Mouse (Mus musculus) stomach, postnatal 0 days (tissue): ENCODE results near the gene Sik3. TPM values are rescaled to one million over a fixed set of nuclear protein-coding genes. Genes with fewer than 3 reads are reported as not detected.

Experiments
- ATAC-seq: fragments of 200-750 bp; cut with Nextera tagmentation; 2 replicates; pipeline ENCODE4 v1.8.0; 2017; ENCODE audit not compliant: low FRiP score, low TSS enrichment
- DNase-seq: peaks from one replicate; pipeline ENCODE4 v3.0.0-alpha.2; 2016; ENCODE audit warnings: low spot score
- H3K27ac ChIP-seq: fragments of 300-500 bp; sonication (generic); replicated peaks from 2 replicates; pipeline ENCODE4 v1.5.1; 2014; ENCODE audit warnings: mild to moderate bottlenecking, control low read depth
- H3K27me3 ChIP-seq: fragments of 300-500 bp; sonication (generic); 2 replicates; pipeline ENCODE4 v1.6.1; 2014; ENCODE audit warnings: low read length; ENCODE audit not compliant: control insufficient read depth, insufficient read depth
- H3K36me3 ChIP-seq: fragments of 300-500 bp; sonication (generic); 2 replicates; pipeline ENCODE4 v1.6.1; 2014; ENCODE audit warnings: low read length, mixed read lengths; ENCODE audit not compliant: control insufficient read depth, insufficient read depth
- H3K4me1 ChIP-seq: fragments of 300-500 bp; sonication (generic); replicated peaks from 2 replicates; pipeline ENCODE4 v1.6.1; 2014; ENCODE audit warnings: antibody characterized with exemption; ENCODE audit not compliant: control insufficient read depth, insufficient read depth
- H3K4me2 ChIP-seq: fragments of 300-500 bp; sonication (generic); replicated peaks from 2 replicates; pipeline ENCODE4 v1.6.1; 2014; ENCODE audit warnings: low read depth, mild to moderate bottlenecking, control low read depth, moderate library complexity
- H3K4me3 ChIP-seq: fragments of 300-500 bp; sonication (generic); 2 replicates; pipeline ENCODE4 v1.5.1; 2014; ENCODE audit warnings: low read depth, low read length, control low read depth
- H3K9ac ChIP-seq: fragments of 300-500 bp; sonication (generic); 2 replicates; pipeline ENCODE4 v1.6.1; 2014; ENCODE audit warnings: mild to moderate bottlenecking, low read length, control low read depth, mixed read lengths
- H3K9me3 ChIP-seq: fragments of 300-500 bp; sonication (generic); 2 replicates; pipeline ENCODE4 v1.6.1; 2016; ENCODE audit warnings: low read length; ENCODE audit not compliant: control insufficient read depth
- CTCF ChIP-seq: IDR thresholded peaks from 2 replicates; pipeline ENCODE4 v1.5.1; 2016; ENCODE audit warnings: antibody characterized with exemption, low read depth, mild to moderate bottlenecking, moderate library complexity
- EP300 ChIP-seq: optimal IDR thresholded peaks from 2 replicates; pipeline ENCODE3; 2016; ENCODE audit warnings: antibody characterized with exemption
- WGBS: fragments of 180-500 bp; shearing (Covaris S2); extraction: QIAGEN DNeasy Blood & Tissue Kit; methylation state at CpG from one replicate; pipeline ENCODE4 v1.1.7; 2014; 5-methylcytosine and 5-hydroxymethylcytosine counted together
- polyA plus RNA-seq: library from polyadenylated mRNA; unstranded; fragments of >200 nt; fragmentation: Nextera tagmentation; extraction: Ambion mirVana; gene quantifications from 2 replicates; pipeline ENCODE4 v1.2.1, GENCODE M21; 2015

Gene Sik3
- 6.6 and 6.8 TPM in 2 replicates for polyA plus RNA-seq

- no peaks in the 10 kb centered on the region for H3K9me3 ChIP-seq
- no peaks in the 10 kb centered on the region for H3K36me3 ChIP-seq
- peak; percentile 89 for TF ChIP-seq CTCF
- no peak for TF ChIP-seq EP300
- peaks cover 3% of the 10 kb centered on the region; the same call in 1 of the 2 replicates for H3K4me1 ChIP-seq
- peak within 1 kb of the TSS; percentile 98 for H3K4me3 ChIP-seq
- ATAC-seq = peak; percentile 88
- peak within 1 kb of the TSS; percentile 98 for H3K9ac ChIP-seq
- DNase-seq = peak; percentile 94
- no peaks in the 10 kb centered on the region for H3K27me3 ChIP-seq
- WGBS = 4% methylated on average over 40 of the region's 78 CpGs
- peak within 1 kb of the TSS; percentile 96 for H3K27ac ChIP-seq
- H3K4me2 ChIP-seq = peak within 1 kb of the TSS; percentile 79
These were observed at the start of gene Sik3, which contains the start of gene Pafah1b2 for GRCm38 (mm10) chr9:46012091-46013008. Sik3 (plus strand) TSS chr9:46012820. Pafah1b2 (minus strand) TSS chr9:46012690.

- ATAC-seq (no peak), DNase-seq (no peak)
- Histone ChIP-seq H3K4me1 (no peaks in the 10 kb centered on the region), H3K27me3 (no peaks in the 10 kb centered on the region), H3K9me3 (no peaks in the 10 kb centered on the region), H3K36me3 (peaks cover 10% of the 10 kb centered on the region), H3K9ac (no peak overlapping the region), H3K4me2 (no peak overlapping the region), H3K27ac (no peak overlapping the region), H3K4me3 (no peak overlapping the region)
- WGBS = 87% methylated on average over 6 of the region's 6 CpGs
- TF ChIP-seq CTCF (no peak), EP300 (no peak)
These were observed 49.0 kb upstream of the Sik3 start for GRCm38 (mm10) chr9:45963577-45963976.

GRCm38 (mm10) chr9:45976884-45977283 lies 35.7 kb upstream of the Sik3 start:
- TF ChIP-seq EP300 (no peak), CTCF (peak; percentile 58)
- H3K27me3 ChIP-seq = no peaks in the 10 kb centered on the region
- no peaks in the 10 kb centered on the region for H3K9me3 ChIP-seq
- DNase-seq (no peak), ATAC-seq (no peak)
- H3K4me1 ChIP-seq = no peaks in the 10 kb centered on the region
- H3K36me3 ChIP-seq = 0 out of 2 replicates have a peak, but pooled peaks cover 2% of the 10 kb centered on the region
- H3K4me3 ChIP-seq = no peak overlapping the region
- 70% methylated on average over 2 of the region's 2 CpGs for whole genome bisulfite sequencing
- no peak overlapping the region for H3K4me2 ChIP-seq
- no peak overlapping the region for H3K27ac ChIP-seq
- no peak overlapping the region for H3K9ac ChIP-seq

GRCm38 (mm10) chr9:45979778-45980177 lies 32.8 kb upstream of the Sik3 start:
- WGBS = 79% methylated on average over 2 of the region's 2 CpGs
- ATAC-seq = no peak

GRCm38 (mm10) chr9:45980611-45981010 lies 32.0 kb upstream of the Sik3 start:
- Histone ChIP-seq H3K4me3 (no peak overlapping the region), H3K4me2 (no peak overlapping the region), H3K27me3 (no peaks in the 10 kb centered on the region), H3K4me1 (peaks cover 4% of the 10 kb centered on the region; the same call in 1 of the 2 replicates), H3K36me3 (no peaks in the 10 kb centered on the region), H3K27ac (no peak overlapping the region), H3K9ac (no peak overlapping the region), H3K9me3 (no peaks in the 10 kb centered on the region)
- WGBS = 80% methylated on average over 1 of the region's 1 CpGs
- DNase-seq = no peak
- no peak for ATAC-seq
- TF ChIP-seq EP300 (no peak), CTCF (no peak)

More at GRCm38 (mm10) chr9:45979778-45980177, 32.8 kb upstream of the Sik3 start:
- TF ChIP-seq EP300 (no peak), CTCF (no peak)
- H3K9me3 ChIP-seq = no peaks in the 10 kb centered on the region
- no peak overlapping the region for H3K27ac ChIP-seq
- no peak overlapping the region for H3K4me3 ChIP-seq
- no peaks in the 10 kb centered on the region for H3K27me3 ChIP-seq
- DNase-seq = no peak
- H3K4me2 ChIP-seq = no peak overlapping the region
- H3K4me1 ChIP-seq = peaks cover 4% of the 10 kb centered on the region; the same call in 1 of the 2 replicates
- no peaks in the 10 kb centered on the region for H3K36me3 ChIP-seq
- H3K9ac ChIP-seq = no peak overlapping the region

- DNase-seq (no peak), ATAC-seq (no peak)
- H3K36me3 ChIP-seq = no peaks in the 10 kb centered on the region
- no peak overlapping the region for H3K9ac ChIP-seq
- H3K27ac ChIP-seq = no peak overlapping the region
- H3K4me3 ChIP-seq = no peak overlapping the region
- no peaks in the 10 kb centered on the region for H3K27me3 ChIP-seq
- H3K9me3 ChIP-seq = no peaks in the 10 kb centered on the region
- peak; percentile 52 for TF ChIP-seq CTCF
- no peak for TF ChIP-seq EP300
- no peak overlapping the region for H3K4me2 ChIP-seq
- H3K4me1 ChIP-seq = peaks cover 4% of the 10 kb centered on the region; the same call in 1 of the 2 replicates
These were observed 31.3 kb upstream of the Sik3 start for GRCm38 (mm10) chr9:45981331-45981730.
